Mouse (Mus musculus): Measurements from ENCODE around the gene Abcc4. TPM values are rescaled to one million over a fixed set of nuclear protein-coding genes. Genes with fewer than 3 reads are reported as not detected.
A peak's percentile ranks its signal among the peaks of the same experiment; 100 is the strongest.

The Abcc4 gene
- 12.5 and 14.0 TPM in 2 replicates for total RNA-seq (2015; ENCODE audit: low replicate concordance)
- 10.1 and 12.8 TPM in 2 replicates for total RNA-seq (2017; ENCODE audit: low replicate concordance)

DNA sequence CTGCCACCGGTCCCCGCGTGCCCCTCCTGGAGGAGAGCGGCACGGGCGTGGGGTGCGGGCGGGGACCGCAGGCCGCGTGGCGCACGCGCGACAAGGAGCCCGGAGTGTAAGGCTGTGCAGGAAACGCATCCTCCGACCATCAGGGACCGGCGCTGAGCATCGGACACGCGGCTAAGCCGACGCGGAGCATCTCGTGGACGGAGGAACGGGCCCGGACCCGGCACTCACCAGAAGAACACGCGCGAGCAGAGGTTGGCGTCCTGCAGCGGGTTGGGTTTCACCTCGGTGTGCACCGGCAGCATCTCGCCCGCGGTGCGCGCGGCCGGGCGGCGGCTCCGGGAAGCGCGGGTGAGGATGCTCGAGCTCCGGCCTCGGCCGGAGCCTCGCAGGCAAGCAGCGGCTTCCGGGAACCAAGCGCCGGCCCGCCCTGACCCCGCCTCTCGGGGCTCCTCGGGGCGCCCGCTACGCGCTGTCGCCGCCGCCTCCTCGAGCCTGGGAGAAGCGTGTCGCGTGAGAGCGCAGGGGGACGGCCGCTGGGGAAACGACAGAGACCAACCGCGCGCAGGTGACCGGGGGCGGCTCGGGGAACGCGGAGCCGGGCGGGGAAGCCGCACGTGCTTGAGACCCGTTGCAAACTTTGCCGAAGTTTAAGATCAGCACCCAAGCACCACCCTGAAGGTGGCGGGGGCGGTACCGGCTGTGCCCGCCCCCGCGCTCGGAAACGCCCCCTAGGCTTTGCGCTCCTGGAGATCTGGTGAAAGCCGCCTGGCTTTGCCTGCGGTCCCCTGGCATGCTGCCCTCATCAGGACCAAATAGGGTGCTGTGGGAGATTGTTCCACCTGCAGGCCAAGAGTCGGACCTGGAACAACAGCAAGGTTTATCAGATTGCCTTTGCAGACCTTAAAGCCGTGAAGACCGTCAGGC is at the start of gene Abcc4:
Abcc4 (minus strand) TSS at position 412 of the 924 bp plus-strand sequence.
- ATAC-seq (replicated peaks; ENCODE audit: low FRiP score, poor library complexity, severe bottlenecking): peak; percentile 76

DNA sequence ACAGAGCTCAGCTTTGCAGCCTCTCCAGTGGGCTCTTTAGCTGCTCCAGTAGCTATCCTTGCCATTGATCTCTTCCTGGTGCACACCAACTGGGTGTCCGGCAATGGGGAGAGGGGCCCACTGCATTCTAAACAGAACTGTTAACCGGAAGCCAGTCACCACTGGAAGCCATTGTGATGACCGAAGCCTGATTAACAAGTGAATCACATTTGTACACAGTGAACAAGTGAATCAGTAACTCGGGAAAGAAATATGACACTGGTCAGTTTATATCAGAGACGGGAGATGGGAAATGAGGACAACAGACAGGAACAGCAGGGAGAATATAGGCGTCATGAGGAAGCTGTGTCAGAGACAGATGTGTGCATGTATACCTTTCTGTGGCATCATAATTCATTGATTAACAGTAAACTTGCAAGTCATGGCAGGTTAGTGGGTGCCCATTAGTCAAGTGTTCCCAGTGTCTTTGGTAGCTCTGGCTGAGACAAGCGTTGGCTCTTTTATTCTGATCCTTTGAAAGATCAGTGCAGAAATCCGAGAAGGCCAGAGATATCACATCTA is 45.3 kb upstream of the Abcc4 start:
- ATAC-seq (replicated peaks; ENCODE audit: low FRiP score, poor library complexity, severe bottlenecking): peak; percentile 26; the same call in 1 of the 2 replicates

GRCm38 (mm10) chr14:118750505-118751192 is 44.6 kb upstream of the Abcc4 start:
- peak; percentile 92 for ATAC-seq (replicated peaks; ENCODE audit: low FRiP score, poor library complexity, severe bottlenecking)

- no peak for ATAC-seq (replicated peaks; ENCODE audit: low FRiP score, poor library complexity, severe bottlenecking)
These were observed 43.7 kb upstream of the Abcc4 start for GRCm38 (mm10) chr14:118749715-118750114.

- no peak for ATAC-seq (replicated peaks; ENCODE audit: low FRiP score, poor library complexity, severe bottlenecking)
These were observed 43.0 kb upstream of the Abcc4 start for GRCm38 (mm10) chr14:118749068-118749467.

DNA sequence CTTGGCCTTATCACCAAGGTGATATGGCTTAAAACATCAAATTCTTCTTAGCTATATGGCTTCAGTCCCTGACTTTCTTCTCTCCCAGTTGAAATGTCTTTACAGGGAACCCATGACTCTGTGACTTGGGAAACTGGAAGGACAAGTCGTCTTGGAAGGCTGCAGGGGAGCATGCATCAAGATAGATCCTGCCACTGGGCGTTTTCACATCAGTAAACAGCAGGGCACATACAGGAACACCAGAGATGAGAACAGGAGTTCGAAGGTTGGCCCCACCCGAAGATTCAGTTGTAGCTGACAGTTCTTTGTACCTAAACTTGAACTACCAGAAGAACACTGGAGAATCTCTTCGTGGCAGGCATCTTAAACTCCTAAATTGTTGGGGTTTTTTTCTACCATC is 36.8 kb upstream of the Abcc4 start:
- ATAC-seq (replicated peaks; ENCODE audit: low FRiP score, poor library complexity, severe bottlenecking): no peak

- no peak for ATAC-seq (replicated peaks; ENCODE audit: low FRiP score, poor library complexity, severe bottlenecking)
These were observed 35.8 kb upstream of the Abcc4 start for GRCm38 (mm10) chr14:118741780-118742179.

DNA sequence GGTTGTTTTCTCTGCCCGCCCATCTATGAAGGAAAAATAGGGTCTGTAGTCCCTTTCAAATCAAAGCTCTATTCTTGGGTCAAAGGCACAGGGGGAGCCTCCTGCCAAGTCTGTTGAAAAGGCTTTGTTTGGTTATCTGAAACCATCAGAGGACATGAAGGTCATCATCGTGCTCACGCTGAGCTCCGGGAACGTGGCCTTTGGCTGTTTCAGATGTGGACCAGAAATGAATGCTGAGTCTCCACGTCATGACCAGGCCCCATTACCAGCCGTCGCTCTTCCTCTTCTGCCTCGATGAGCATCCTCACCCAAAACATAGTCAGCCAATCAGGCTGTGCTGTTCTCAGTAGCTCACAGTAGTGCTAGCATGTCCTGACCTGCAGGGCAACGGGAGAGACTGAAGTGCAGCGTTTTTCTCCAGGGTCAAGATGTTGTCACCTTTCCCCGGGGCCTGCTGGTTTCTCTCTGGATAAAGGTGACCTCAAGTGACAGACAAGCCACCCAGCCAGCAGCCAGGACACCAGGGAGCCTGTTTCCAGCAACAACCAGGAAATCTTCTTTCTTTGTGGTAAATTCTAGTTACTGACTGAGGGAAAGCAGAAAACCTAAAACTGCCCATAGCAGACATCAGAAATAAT is 31.4 kb upstream of the Abcc4 start:
- ATAC-seq (replicated peaks; ENCODE audit: low FRiP score, poor library complexity, severe bottlenecking): no peak

- ATAC-seq (replicated peaks; ENCODE audit: low FRiP score, poor library complexity, severe bottlenecking): no peak
These were observed 29.1 kb upstream of the Abcc4 start for GRCm38 (mm10) chr14:118735114-118735513.

DNA sequence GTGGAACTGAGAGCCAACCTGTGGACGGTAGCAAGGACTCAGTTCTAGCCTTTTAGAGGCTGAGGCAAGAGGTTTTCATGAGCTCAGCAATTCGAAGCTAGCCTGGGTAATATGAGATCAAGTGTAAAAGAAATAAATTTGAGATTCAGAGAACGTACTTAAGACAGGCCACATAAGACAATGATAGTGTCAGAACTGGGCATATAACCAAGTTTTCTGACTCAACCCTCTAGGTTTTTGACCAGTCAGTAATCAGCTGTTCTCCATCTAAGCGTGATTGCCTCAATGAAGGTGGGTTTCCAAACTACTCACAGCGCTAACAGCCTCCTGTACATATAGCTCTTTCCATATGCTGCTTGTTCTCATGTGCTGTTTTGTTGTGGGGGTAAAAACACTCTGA is 27.1 kb upstream of the Abcc4 start:
- no peak for ATAC-seq (replicated peaks; ENCODE audit: low FRiP score, poor library complexity, severe bottlenecking)

- no peak for ATAC-seq (replicated peaks; ENCODE audit: low FRiP score, poor library complexity, severe bottlenecking)
These were observed 24.6 kb upstream of the Abcc4 start for GRCm38 (mm10) chr14:118730631-118731030.

DNA sequence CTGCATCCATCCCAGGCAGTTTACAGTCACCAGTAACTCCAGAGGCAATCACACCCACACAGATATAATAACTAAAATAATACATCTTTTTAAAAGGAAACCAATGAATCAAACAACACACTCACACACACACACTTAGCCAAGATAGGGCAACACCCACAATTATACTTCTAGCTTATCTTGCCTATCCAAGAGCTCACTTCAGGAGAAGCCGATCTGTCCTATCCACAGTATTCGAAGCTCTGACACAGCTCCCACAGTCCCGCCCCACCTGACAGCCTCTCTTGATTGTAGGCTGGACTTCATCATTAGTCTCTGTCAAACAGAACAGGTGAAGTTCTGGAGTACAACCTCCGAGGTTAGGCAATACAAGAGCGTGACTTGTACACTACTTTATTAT is 19.4 kb upstream of the Abcc4 start:
- ATAC-seq (replicated peaks; ENCODE audit: low FRiP score, poor library complexity, severe bottlenecking): 0 out of 2 replicates have a peak, but pooled peaks have one; percentile 13

DNA sequence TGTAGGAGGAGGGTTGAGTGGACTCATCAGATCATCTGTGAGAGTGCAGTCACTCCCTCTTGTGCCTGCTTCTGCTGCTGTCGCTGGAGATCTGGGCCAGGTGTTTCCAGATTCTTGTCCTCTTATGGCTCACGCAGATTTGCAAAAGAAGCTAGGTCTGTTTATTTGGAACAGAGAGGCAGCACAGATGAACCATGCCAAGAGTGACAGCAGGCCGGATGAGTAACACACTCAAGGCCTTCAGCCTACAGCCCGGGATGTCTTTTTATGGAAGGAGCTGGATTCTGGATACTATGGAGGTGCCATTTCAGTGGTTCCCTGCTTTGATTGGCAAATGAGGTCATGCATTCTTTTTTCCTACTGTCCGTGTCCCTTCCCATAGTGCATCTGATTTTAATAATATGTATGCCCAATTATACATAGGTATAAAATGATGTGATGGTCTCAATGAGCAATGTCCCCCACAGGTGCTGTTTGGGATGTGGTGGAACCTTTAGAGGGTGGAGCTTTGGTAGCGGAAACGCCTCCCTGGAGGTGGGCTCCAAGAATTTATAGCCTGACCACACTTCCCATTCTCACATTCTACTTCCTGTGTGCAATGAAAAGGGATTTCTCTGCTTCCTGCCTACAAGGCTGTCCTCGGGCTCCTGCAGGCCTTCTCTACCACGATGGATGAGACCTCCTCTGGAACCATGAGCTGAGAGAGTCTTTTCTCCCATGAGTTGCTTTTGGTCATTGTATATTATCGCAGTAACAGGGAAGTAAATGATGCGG is 18.1 kb upstream of the Abcc4 start:
- ATAC-seq (replicated peaks; ENCODE audit: low FRiP score, poor library complexity, severe bottlenecking): no peak

GRCm38 (mm10) chr14:118719566-118720174 is 13.7 kb upstream of the Abcc4 start:
- no peak for ATAC-seq (replicated peaks; ENCODE audit: low FRiP score, poor library complexity, severe bottlenecking)

- no peak for ATAC-seq (replicated peaks; ENCODE audit: low FRiP score, poor library complexity, severe bottlenecking)
These were observed 12.6 kb upstream of the Abcc4 start for GRCm38 (mm10) chr14:118718576-118718975.

DNA sequence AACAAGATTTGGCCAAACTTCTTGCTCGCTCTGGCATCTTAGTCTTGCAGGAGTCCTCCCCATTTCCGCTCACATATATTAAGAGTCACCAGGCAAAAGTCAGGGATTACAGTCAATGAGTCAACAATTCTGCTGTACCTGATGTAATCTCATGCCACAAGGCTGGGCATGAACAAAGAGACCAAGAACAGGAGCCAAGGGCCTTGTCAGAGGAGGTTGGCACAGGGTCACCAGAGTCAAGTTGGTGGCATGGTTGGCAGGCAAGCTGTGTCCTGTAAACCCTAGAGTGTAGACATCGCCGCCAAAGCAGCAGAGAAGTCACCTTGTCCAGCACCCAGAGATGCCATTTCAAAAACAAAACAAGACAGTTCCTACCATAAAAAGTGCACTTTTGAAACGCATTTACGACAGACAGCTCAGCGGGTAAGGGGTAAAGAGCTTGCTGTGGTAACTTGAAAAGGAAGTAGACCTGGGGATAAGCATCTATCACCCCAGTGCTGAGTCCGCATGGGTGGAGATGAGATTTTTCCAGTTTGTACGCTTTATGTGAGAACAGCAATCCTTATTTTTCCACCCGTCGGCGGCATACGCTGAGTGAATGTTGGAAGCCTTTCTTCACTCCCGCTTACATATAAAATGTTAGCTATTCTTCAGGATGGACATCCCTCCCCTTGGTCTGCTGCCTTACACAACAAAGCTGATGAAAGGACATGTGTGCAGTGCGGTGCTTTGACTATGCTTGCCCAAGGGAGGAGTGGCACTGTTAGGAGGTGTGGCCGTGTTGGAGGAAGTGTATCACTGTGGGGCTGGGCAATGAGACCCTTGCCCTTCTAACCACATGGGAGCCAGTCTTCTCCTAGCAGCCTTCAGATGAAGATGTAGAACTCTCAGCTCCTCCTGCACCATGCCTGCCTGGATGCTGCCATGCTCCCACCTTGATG is 10.6 kb upstream of the Abcc4 start:
- ATAC-seq (replicated peaks; ENCODE audit: low FRiP score, poor library complexity, severe bottlenecking): no peak

DNA sequence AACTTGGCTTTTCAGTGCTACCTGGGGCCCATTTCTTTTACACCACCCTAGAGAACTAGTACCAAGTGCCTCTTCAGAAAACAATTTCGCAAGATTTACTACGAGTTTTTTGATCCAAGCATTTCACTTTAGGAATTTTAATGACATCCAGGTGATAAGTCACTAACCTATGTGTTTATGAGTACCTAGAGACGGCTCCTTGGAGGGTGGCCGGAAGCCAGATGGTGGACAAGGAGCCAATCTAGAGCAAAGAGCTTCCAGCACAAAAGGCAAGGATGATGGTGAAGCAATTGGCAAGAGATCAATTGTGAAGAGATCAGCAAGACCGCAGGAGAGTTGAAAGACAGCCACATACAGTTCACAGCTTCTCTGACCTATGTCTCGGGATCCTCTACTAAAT is 8.7 kb upstream of the Abcc4 start:
- no peak for ATAC-seq (replicated peaks; ENCODE audit: low FRiP score, poor library complexity, severe bottlenecking)

DNA sequence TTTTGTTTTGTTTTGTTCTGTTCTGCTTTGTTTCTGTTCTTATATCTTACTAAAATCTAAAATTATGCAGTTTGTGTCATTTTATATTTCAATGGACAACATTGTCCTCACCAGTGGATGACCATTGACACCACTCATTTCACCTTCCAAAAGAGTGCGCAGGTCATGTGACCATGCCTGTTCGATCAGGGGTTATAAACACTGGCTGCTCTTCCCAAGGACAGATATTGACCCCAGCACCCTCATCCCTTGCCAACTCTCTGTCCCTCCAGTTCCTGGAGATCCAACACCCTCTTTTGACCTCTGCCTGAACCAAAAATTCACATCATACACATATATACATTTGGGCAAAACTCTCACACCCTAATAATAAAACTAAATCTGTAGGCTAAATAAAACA is 8.3 kb upstream of the Abcc4 start:
- no peak for ATAC-seq (replicated peaks; ENCODE audit: low FRiP score, poor library complexity, severe bottlenecking)

All from erythroblast, adult 5-6 weeks (primary cell).